Mouse (Mus musculus): ENCODE data around the gene Chrm3.
A peak's percentile ranks its signal among the peaks of the same experiment; 100 is the strongest.

The Chrm3 gene

DNA sequence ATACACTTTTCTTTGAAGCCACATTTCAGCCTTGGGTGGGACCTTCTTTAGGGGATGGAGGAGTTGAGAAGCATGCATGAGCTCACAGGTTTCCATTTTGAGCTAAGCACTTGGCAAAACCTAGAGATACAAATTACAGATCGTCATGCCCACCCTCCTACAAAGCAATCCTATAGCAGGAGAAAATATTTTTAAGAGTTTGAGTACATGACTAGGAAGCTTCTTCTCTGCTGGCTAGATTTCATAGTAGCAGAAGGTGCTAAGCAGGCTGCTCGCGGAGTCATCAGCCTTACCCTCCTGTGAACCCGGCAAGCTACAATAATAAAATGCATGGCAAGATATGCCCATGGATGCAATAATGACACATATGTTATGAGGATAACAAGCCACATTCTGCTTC is 124.4 kb downstream of the Chrm3 start:
- DNase-seq (ENCODE audit: low spot score in 2 of 2) = no peak

DNA sequence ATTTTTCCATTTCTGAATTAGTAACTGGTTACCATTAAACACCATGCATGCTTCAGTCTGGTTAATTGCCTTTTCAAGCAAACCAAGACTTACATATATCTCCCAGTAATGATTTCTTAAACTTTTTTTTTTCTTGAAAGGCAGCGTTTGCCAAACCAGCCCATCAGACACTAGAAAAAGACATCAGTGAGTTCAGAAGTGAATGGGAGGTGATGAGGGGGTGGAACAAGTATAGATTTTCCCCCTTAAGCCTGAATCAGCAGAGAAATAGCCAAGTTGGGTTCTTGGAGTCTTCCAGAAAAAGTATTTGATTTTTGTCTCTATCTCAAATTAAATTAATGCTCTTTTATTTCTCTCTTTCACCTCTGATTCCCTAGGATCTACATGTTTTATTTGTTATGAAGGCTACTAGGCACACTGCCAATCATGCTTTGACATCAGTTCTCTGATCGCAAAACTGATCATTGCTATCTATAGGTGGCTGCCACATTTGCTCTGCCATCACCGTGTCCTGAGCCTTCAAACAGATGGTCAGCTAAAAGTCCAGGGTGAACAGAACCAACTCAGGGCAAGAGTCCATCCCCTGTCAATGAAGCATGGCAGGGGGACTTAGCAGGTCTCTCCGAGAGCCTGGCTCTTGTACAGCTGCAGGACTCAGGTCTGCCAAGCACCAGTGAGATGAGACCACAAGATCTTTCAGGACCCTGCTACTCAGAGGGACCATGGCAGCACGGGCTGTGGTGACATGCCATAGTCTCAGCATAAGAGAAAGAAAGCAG is 125.1 kb downstream of the Chrm3 start:
- DNase-seq (ENCODE audit: low spot score in 2 of 2) = no peak

DNA sequence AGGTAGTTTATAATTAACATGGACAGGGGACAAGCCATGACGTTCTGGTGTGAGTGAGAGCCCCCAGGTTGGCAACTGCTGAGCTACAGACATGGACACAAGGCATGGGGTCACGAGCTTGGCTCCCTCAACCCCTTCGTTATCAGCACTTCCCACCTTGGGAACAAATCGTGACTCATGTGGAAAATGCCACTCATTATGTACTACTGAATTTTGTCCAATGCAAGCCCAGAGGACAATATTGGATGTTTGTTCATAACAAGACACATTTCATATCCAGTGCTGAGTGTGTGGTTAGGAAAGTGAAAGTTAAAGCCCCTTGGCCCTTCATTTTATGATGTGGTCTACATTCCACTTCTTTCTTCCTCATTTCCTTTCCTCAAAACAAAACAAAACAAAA is 140.2 kb downstream of the Chrm3 start:
- DNase-seq (ENCODE audit: low spot score in 2 of 2) = no peak

DNA sequence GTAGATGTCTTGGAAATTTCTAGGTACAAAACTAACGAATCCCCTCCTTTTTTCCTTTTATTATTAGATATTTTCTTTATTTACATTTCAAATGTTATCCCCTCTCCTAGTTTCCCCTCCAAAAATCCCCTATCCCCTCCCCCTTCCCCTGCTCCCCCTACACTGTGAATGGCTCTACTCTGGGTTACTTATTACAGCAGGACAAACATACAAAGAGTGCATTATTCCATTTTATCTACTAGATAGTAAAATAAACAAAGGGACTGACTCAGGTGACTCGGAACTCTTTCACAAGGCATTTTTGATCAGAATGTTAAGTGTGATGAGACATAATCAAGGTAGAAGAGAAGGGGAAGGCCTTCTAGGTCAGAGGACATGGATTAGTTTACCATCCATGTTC is 148.5 kb downstream of the Chrm3 start:
- DNase-seq (ENCODE audit: low spot score in 2 of 2) = no peak

DNA sequence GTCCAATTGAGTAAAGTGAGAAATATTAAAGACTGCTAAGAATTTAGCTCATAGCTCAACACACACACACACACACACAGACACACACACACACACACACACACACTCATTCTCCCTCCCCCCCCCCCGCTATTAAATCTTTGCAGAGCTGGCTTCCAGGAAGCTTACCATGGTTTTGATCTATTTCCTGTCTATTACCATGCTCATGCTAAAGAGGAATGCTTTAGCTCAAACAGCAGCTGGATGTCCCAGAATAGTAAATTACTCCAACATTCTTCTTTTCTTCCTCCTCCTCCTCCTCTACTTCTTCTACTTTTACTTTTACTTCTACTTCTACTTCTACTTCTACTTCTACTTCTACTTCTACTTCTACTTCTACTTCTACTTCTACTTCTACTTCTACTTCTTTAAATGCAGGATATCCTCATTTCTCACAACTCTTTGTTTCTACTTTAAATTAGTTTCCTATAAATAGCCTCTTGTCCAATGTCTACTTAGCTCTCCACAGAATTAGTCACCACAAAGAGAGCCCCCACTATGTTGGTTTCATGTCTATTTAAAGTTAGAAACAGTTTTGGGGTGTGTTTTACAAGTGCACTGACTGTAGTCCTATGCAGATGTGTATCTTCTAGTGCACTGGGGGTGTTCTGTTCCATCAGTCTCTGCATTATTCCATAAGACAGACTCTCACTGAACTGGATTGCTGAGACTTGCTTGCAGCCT is 150.0 kb downstream of the Chrm3 start:
- no peak for DNase-seq (ENCODE audit: low spot score in 2 of 2)

DNA sequence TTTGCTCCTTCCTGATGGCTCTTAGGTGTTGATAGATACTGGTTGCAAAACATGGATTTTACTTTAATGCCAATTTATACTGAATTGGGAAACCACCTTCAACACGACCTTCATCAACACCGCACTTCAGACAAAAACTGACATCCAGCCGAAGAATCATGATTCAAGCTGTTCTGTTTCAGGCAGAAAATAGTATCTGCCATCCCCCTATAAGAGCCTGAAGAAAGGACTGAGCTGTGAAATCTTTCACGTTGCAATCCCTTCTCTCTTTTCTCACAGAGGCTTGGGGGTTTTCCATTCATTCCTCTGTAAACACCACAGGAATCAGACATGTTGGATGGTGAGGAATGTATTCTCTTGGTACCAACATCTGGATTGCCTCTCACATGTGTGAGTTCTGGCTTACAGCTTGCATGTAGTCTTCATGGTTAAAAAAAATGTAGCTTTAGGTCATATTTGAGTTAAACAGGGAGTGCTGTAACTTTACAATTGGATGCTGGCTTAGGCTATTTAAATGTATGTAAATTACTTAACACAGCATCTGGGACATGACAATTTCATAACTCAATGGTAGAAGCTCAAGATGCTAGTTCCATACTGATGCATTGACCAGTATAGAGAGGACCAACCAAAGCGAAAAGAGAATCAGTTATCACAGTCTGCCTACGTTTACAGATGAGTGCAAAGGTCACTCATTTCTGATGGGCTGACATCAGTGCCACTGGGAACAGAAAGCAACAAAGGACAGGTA is 161.3 kb downstream of the Chrm3 start:
- DNase-seq (ENCODE audit: low spot score in 2 of 2) = no peak

DNA sequence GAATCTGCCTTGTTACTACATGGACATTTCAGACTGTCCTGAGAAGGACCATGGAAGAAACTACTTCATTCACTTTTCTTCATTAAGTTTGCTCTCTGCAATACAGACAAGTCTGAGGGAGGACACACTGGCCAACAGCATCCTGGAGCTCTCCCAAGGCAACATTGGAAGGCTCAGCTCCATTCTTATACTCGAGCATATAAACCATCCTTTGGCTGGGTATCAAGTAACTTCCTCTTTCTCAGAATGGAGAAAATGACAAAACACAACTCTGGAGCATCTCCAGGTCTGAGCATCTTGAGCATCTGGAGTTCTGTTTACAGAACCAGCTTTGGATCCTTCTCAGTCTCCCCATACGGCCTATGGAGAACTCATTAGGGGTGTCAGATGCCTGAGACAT is 170.8 kb downstream of the Chrm3 start:
- DNase-seq (ENCODE audit: low spot score in 2 of 2) = no peak

DNA sequence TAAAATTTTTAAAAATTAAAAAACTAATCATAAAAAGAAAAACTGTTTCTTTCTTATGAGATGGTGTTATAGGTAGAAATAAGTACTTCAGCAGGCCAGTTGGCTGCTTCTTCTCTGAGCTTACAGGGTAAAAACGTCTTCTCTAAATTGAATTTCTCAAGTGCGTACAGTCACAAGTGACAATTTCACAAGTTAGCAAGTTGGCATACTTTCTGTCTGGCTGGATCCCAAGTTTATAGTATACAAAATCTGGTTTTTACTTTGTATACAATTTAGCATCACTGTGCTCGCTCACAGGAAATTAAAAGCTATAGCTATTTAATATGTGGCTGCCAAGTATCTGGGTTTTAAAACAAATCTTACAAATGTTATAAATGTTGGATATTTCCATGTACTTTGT is 172.7 kb downstream of the Chrm3 start:
- DNase-seq (ENCODE audit: low spot score in 2 of 2) = no peak

DNA sequence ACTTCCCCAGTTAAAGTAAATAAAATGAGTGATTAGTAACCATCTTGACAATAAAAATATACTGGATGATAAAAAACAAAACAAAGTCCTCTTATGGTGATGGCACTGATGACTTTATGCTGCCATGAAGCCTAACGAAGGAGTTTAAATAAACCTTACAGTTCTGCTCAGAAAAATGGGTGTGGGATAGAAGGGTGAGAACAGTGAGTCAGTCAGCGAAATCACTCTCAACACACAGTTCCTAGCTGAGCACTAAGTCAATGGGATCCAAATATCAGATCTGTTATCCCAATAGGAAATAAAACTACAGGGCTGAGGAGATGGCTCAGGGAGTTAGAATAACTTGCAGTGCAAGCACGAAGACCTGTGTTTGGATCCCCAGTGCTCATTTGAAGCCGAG is 176.8 kb downstream of the Chrm3 start:
- DNase-seq (ENCODE audit: low spot score in 2 of 2) = no peak

DNA sequence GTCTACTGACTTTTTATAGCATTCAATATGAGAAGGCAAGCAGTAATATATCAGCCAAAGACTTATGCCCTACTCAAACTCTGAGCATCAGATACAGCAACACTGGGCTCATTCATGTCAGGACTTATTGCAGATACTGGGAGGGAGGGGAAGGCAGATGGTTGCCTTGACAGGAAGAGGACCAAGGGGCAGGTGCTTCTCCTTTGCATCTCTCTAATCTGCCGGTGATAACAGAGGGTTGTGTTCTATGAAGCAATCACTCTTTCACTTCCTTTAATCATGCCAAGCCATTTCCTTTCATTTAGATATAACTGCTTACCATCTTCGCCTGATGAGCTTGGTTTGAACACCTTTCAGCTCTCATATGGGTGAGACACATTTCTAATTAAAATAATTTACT is 177.9 kb downstream of the Chrm3 start:
- no peak for DNase-seq (ENCODE audit: low spot score in 2 of 2)

DNA sequence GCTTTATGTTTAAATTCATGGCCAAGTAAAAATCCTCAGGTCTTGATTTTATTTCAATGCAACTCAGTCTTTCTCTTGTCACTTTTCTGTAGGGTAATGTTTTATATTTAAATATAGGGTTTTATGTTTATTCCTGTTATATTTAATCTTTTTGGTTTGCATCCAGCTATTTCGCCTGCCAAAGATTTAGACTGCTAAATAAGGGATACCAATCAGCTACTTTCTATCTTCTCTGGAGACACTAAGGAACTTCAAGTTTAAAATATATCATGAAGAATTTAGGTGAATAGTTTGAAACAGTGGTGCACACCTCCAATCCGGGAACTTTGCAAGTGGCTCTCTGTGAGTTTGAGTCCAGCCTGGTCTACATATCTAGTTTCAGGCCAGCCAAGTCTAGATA is 190.1 kb downstream of the Chrm3 start:
- DNase-seq (ENCODE audit: low spot score in 2 of 2) = no peak

DNA sequence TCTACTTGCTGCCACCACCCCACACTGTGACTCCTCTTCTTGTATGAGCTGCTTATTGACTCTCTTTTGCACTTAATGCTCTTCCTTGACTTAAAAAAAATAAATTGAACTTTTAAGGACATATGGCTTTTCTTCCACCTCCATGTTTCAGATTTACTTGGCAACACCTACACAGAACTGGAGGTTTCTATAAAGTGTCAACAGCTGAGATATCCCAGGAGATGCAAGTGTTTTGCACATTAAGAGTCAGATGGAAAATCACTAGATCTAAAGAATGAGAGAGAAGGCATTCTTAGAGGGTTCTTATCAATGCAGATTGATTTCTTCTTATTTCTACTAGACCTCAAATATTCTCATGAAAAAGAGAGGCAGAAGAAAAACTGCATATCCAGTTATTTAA is 197.3 kb downstream of the Chrm3 start:
- DNase-seq (ENCODE audit: low spot score in 2 of 2) = no peak

DNA sequence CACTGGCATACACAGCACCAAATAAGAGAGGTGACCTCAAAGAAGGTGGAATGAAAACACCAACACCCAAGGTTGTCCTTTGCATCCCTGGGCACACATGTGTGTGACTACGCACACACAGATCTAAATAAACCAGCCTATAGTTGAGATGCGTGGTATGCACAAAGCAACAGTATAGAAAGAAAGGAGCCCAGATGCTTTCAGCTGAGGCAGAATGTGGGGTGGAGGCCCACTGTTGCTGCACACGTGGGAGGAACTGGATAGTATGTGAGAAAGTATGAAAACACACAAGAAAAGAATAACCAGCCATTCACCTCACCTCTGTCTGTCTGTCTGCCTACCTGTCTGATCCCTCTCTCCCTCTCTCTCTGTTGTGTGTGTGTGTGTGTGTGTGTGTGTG is 203.2 kb downstream of the Chrm3 start:
- DNase-seq (ENCODE audit: low spot score in 2 of 2) = no peak

DNA sequence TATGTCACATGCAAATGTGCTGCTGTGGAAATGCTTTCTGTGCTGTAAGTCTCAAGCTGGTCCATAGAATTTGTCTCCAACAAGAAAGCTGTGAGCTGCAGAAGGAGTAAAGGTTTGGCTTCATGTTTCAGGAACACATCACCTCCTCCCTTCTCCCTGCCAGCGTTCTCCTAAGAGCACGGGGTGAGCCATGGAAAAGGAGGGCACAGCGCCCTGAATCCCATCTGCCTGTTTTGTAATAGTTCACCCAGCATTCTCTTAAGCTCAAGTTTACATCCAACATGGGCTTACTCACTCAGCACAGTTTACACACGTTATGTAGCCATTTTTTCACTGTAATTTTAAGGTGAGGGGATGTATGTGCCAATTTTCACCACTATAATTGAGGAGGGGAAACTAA is 220.1 kb downstream of the Chrm3 start:
- no peak for DNase-seq (ENCODE audit: low spot score in 2 of 2)

DNA sequence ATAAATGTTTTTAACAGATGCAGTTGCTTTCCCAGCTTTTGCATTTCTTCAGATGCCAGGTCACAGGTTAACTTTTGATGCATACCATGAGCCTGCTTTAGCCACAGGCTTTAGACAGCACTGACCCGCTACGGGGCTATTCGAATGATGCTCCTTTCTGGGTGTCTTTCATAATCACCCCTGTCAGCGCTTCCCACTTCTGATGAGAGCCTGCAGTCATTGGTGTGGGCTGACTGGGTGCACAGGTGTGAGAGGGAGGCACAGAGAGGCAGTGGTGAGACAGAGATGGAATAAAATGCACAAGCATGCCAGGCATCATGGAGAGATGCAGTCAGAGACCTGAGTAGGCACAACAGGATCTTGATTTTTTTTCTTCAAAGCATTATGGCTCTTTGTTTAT is 221.8 kb downstream of the Chrm3 start:
- DNase-seq (ENCODE audit: low spot score in 2 of 2) = no peak

DNA sequence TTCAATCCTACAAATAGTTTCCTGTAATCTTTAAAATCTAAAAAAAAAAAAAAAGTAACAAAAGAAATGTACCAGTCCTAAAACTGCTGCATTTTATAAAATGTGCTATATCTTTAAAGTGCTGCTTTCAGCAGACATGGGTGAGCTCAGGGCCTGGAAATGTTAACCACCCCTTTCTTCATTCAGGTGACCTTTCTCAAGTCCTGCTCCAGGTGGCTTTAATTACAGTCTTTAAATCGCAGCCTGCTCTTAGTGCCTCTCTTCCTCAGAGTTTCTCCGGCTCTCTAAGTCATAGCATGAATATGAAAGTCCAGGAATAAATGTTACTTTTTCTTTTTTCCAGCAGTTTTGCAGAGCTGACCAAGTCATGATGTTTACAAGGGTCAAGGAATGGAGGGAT is 229.6 kb downstream of the Chrm3 start:
- no peak for DNase-seq (ENCODE audit: low spot score in 2 of 2)

DNA sequence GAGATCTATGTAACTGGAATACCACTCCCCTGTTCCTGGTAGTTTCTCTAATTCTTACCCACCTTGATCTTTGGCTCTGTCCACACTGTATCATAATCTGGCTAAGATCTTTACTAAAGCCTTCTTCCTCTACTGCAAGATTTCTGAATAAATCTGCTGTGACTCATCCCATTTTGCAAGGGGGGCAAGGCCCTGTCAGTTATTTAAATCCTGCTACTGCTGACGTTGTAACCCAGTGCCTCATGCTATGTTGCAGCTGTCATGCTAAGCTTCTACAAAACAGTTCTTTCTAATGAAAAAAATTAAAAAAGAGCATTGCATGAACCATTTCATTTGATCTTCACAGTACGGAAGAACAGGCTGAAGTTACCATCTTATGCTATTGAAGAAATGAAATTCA is 248.4 kb downstream of the Chrm3 start:
- no peak for DNase-seq (ENCODE audit: low spot score in 2 of 2)

DNA sequence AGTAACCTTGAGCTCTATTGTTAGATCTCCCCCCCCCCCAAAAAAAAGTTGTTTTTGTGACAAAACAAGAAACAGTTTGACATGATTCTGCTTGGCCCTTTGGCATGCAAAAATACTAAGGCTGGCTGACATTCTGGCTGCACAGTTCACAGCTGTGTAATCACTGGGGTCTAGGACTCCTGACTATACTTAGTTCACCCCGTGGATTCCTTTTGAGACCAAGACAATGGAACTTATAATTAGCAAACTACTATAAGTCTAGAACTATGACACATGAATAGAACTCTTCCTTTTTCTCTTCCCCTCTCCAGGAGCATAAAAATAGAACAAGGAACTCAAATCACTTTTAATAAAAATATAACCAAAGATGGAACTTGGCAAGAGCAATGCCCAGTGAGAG is 251.1 kb downstream of the Chrm3 start:
- no peak for DNase-seq (ENCODE audit: low spot score in 2 of 2)

DNA sequence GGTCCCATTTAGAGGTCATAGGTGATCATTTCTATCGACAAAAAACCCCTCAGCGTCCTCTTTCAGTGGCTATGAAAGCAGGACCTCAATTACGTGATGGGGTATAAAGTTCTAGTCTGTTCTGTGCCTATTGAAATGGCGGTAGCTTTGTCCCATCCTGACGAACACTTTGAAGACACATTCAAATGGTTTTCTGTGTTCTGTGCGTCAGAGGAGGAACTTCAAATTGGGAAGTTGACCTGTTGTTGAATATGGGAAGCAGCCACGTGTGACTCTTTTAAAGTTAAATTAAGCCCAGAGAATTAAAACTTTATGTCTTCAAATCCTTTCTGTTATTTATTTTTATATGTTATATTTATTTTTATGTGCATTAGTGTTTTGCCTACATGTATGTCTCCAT is 253.3 kb downstream of the Chrm3 start:
- DNase-seq (ENCODE audit: low spot score in 2 of 2) = no peak

DNA sequence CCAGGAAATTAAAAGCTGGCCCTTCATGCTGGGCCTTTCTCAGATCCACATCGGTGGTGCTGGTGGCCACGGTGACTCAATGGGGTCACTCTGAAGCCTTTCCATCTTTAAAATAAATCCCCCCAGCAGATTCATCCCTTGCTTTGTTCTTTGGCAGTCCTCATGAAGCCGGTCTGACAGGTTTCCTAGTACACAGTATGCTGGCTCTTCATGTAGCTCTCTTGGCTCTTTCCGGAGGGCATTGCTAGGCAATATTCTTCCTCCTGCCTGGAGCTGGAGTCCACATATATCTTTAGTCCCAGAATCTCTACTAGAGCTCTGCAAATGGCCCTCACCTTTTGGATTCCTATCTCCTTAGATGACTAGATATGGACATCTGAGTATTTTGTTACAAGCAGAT is 269.9 kb downstream of the Chrm3 start:
- no peak for DNase-seq (ENCODE audit: low spot score in 2 of 2)

DNA sequence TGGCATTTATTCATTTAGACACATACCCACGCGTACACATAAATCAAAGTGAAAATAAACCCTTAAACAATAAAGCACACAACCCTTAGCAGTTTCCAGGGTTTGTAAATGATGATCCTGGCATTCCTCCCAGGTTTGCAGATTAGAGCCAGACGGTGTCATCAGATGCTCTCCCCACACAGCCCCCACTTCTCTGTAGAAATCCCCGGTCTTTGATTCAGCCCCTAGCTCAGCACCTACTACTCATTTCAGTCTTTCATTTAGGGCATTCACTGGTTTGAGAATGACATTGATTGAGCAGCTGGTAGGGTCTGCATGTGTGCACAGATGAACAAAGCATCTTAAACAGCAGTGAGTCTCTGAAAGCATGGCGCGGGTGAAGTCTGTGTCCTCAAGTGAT is 274.3 kb downstream of the Chrm3 start:
- no peak for DNase-seq (ENCODE audit: low spot score in 2 of 2)

DNA sequence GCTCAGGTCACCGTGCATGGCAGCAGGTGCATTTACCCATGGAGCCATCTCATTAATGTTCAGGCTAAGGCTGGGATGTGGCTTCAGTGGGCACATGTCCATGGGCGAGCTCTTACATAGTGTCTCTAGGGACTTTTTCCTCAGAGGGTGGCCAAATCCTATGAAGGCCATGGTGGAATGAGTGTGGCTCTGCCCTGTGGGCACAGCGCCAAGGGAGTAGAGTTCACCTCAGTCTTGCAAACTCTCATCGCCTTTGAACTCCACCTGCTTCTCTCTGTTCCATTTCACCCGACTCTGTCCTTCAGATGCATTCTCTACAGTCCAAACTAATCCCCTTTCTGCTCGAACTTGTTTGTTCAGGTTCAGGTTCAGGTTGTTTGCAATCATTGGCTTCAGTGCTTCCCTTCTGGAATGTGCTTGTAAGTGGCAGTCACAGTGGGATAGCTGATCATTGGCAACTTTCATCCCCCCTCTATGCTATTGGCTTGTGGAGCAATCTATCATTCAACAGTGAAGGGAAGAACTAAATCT is 278.7 kb downstream of the Chrm3 start:
- DNase-seq (ENCODE audit: low spot score in 2 of 2) = peak in 1 of 2 experiments; percentile 9

DNA sequence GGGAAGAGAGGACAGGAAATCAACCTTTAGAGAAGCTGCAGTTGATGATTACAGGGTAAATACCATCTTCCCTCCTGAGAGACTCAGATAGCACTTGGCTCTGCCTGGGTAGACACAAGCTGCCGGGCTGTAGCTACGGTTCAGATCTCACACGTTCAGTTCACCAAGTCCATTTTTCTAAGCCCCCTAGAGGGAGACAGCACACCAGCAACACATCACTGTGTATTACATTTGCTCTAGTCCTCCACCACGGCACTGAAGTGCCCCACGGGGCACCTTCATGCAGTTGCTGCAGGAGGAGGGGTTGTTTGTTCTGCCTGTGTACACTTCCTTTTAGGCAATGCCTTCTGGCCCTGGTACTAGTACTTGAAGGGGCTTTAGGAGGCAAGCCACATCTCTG is 289.5 kb downstream of the Chrm3 start:
- DNase-seq (ENCODE audit: low spot score in 2 of 2) = peak in 1 of 2 experiments; percentile 1
